Mouse (Mus musculus) Muller cell, postnatal 12 days (primary cell): ENCODE measurements around the gene Klhl33.

ENCODE experiments used
- DNase-seq: peaks from one replicate; pipeline ENCODE4 v3.0.0-alpha.2; 2015; ENCODE audit errors: inconsistent ontology term

Gene Klhl33

GRCm38 (mm10) chr14:50855788-50856187, 41.5 kb downstream of the Klhl33 start:
- no peak for DNase-seq
